Mouse (Mus musculus) CD4-positive helper T cell, adult 2 months (primary cell): ENCODE data around the gene Ccs.

Experiments used
- DNase-seq: peaks from one replicate; pipeline ENCODE4 v3.0.0-alpha.2; 2012; ENCODE audit warnings: low read depth, missing footprints, low spot score

The Ccs gene

GRCm38 (mm10) chr19:4782891-4783290 lies 56.2 kb downstream of the Ccs start:
- no peak for DNase-seq
